Mouse (Mus musculus) MEL (cell line): ENCODE measurements around the gene Smg5. TPM values are rescaled to one million over a fixed set of nuclear protein-coding genes. Genes with fewer than 3 reads are reported as not detected.
"Not testable (repeated sequence)": the region's sequence is repeated elsewhere in the genome, so short reads cannot be mapped to it uniquely, and the experiment has no call there.

Source experiments
- DNase-seq: peaks from one replicate; pipeline ENCODE4 v3.0.0; 2011; ENCODE audit warnings: low read depth, low spot score
- H3K27ac ChIP-seq: 2 replicates; pipeline ENCODE4 v1.5.1; 2012; ENCODE audit warnings: low read depth, mild to moderate bottlenecking, control low read depth, low read length, moderate library complexity; ENCODE audit not compliant: control insufficient read depth
- H3K27me3 ChIP-seq, 2 experiments: fragments of 150-350 bp in 1 of 2; sonication (generic) in 1 of 2; 2 replicates each; pipeline ENCODE4 v1.6.1; 2012; ENCODE audit warnings: low read length in 2 of 2, mild to moderate bottlenecking in 2 of 2, improper control_type of control experiment in 1 of 2, moderate library complexity in 1 of 2; ENCODE audit not compliant: insufficient read depth in 2 of 2, control insufficient read depth in 1 of 2
- H3K36me3 ChIP-seq, 2 experiments: 2 replicates each; pipeline ENCODE4 v1.6.1; 2012 to 2014; ENCODE audit warnings: low read length in 2 of 2, improper control_type of control experiment in 1 of 2, inconsistent platforms in 1 of 2, mild to moderate bottlenecking in 1 of 2; ENCODE audit not compliant: insufficient read depth in 2 of 2, control insufficient read depth in 1 of 2
- H3K4me1 ChIP-seq, 2 experiments: fragments of 150-350 bp in 1 of 2; sonication (generic) in 1 of 2; 2 replicates each; pipeline ENCODE4 v1.6.1; 2012; ENCODE audit warnings: low read length in 2 of 2, improper control_type of control experiment in 1 of 2, mild to moderate bottlenecking in 1 of 2; ENCODE audit not compliant: insufficient read depth in 2 of 2, control insufficient read depth in 1 of 2
- H3K4me3 ChIP-seq, 2 experiments: fragments of 150-350 bp in 1 of 2; sonication (generic) in 1 of 2; 2 replicates each; pipeline ENCODE4 v1.5.1; 2012; ENCODE audit warnings: low read depth in 2 of 2, low read length in 2 of 2, mild to moderate bottlenecking in 2 of 2, moderate library complexity in 2 of 2, control low read depth in 1 of 2, improper control_type of control experiment in 1 of 2; ENCODE audit not compliant: control insufficient read depth in 1 of 2, insufficient read depth in 1 of 2
- H3K79me2 ChIP-seq: 2 replicates; pipeline ENCODE4 v1.6.1; 2012; ENCODE audit warnings: mild to moderate bottlenecking, low read length, moderate library complexity; ENCODE audit not compliant: control insufficient read depth, poor library complexity, insufficient read depth
- H3K9ac ChIP-seq: 2 replicates; pipeline ENCODE4 v1.6.1; 2012; ENCODE audit warnings: low read depth, mild to moderate bottlenecking, control low read depth, low read length, moderate library complexity; ENCODE audit not compliant: control insufficient read depth, poor library complexity, severe bottlenecking
- H3K9me3 ChIP-seq: fragments of 150-350 bp; sonication (generic); replicated peaks from 2 replicates; pipeline ENCODE4 v1.6.1; 2012; ENCODE audit warnings: mild to moderate bottlenecking, low read length, improper control_type of control experiment, moderate library complexity; ENCODE audit not compliant: insufficient read depth
- MEF2A ChIP-seq: IDR thresholded peaks from 2 replicates; pipeline ENCODE4 v1.6.1; 2014; ENCODE audit warnings: low read depth, mild to moderate bottlenecking, inconsistent platforms, low read length, improper control_type of control experiment; ENCODE audit not compliant: poor library complexity, insufficient replicate concordance, severe bottlenecking; ENCODE audit errors: extremely low read depth
- NRF1 ChIP-seq: IDR thresholded peaks from 2 replicates; pipeline ENCODE4 v1.6.1; 2014; ENCODE audit warnings: low read depth, mild to moderate bottlenecking, inconsistent platforms, low read length, improper control_type of control experiment, moderate library complexity; ENCODE audit not compliant: poor library complexity, insufficient read depth, severe bottlenecking
- SIN3A ChIP-seq: IDR thresholded peaks from 2 replicates; pipeline ENCODE4 v1.6.1; 2012; ENCODE audit warnings: low read length, improper control_type of control experiment, inconsistent platforms
- TAL1 ChIP-seq: IDR thresholded peaks from 2 replicates; pipeline ENCODE4 v1.6.1; 2012; ENCODE audit warnings: mild to moderate bottlenecking, inconsistent platforms, low read length, moderate library complexity, mixed read lengths
- ZMIZ1 ChIP-seq: IDR thresholded peaks from 2 replicates; pipeline ENCODE4 v1.6.1; 2012; ENCODE audit warnings: low read depth, mild to moderate bottlenecking, inconsistent platforms, low read length, improper control_type of control experiment, moderate library complexity
- polyA plus RNA-seq, 2 experiments: library from polyadenylated mRNA; stranded (reverse) in 1 of 2; unstranded in 1 of 2; fragments of >175 nt in 1 of 2; fragments of >200 nt in 1 of 2; gene quantifications; 2 replicates each; pipeline versions ENCODE4 v1.2.1 to v1.2.4; 2012; ENCODE audit warnings: low replicate concordance in 2 of 2, low read depth in 1 of 2; ENCODE audit not compliant: insufficient read length in 2 of 2, insufficient read depth in 1 of 2, missing spikeins in 1 of 2
- total RNA-seq: library from RNA; depleted of rRNA; stranded (reverse); fragments of 300-350 nt; gene quantifications from 2 replicates; pipeline ENCODE4 v1.2.3, GENCODE M21; 2012

Gene Smg5
- total and polyA plus RNA-seq, 3 experiments, result 97.9 to 148 (median 123) TPM

DNA sequence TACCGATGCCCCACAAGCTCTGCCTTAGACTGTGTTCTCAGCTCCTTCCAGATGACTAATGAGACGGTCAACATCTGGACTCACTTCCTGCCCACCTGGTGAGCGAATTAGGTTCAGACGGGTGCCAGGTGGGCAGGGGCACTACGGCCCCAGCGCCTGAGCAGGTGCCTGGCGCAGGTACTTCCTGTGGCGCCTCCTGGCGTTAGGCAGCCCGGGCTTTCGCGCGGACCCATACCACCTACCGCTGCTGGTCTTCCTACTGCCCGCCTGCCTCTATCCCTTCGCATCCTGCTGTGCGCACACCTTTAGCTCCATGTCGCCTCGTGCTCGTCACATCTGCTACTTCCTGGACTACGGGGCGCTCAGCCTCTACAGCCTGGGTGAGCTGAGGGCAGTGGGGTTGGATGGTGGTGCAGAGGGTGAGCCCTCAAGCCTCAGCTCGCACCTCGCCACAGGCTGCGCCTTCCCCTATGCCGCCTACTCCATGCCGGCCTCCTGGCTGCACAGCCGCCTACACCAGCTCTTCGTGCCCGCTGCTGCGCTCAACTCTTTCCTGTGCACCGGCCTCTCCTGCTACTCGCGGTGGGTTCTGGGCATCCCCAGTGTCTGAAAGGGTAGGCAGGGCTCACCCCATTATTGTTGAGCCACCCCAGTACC lies 29.8 kb downstream of the Smg5 start:
- no peaks in the 10 kb centered on the region for H3K36me3 ChIP-seq
- H3K4me1 ChIP-seq, result no peaks in the 10 kb centered on the region
- H3K4me3 ChIP-seq, result no peak overlapping the region
- no peak for DNase-seq
- H3K79me2 ChIP-seq, result no peaks in the 10 kb centered on the region
- no peaks in the 10 kb centered on the region for H3K27me3 ChIP-seq
- H3K9ac ChIP-seq, result no peak overlapping the region
- H3K9me3 ChIP-seq, result no peaks in the 10 kb centered on the region
- H3K27ac ChIP-seq, result no peak overlapping the region
- no peak for TF ChIP-seq MEF2A
- no peak for TF ChIP-seq ZMIZ1
- no peak for TF ChIP-seq NRF1
- TF ChIP-seq TAL1, result no peak
- no peak for TF ChIP-seq SIN3A

DNA sequence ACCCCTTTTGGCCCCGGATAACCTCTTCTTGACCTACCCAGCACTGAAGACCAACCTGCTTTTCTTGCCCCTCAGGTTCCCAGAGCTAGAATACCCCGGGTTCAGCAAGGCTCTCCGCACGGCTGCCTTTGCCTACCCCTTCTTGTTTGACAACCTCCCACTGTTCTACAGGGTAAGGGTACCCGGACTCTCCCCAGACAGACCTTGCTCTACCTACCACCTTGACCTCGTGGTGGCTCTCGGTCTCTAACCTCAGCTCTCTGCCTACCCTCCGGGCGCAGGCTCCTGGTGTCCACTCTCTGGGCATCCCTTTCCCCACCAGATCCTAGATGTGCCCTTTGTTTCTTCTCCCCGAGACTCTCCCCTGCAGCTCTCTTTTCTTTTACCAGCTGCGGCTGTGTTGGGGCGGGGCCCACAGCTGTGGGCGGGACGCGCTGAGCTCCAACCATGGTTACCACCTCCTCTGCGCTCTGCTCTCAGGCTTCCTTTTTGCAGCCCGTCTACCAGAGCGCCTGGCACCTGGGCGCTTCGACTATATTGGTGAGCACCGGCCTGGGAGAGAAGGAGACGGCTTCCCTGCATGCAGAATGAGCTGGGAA lies 30.9 kb downstream of the Smg5 start:
- DNase-seq, H3K27ac ChIP-seq, H3K27me3 ChIP-seq, H3K4me1 ChIP-seq, H3K79me2 ChIP-seq, H3K9ac ChIP-seq, H3K9me3 ChIP-seq, H3K36me3 ChIP-seq, H3K4me3 ChIP-seq: not testable (repeated sequence)

DNA sequence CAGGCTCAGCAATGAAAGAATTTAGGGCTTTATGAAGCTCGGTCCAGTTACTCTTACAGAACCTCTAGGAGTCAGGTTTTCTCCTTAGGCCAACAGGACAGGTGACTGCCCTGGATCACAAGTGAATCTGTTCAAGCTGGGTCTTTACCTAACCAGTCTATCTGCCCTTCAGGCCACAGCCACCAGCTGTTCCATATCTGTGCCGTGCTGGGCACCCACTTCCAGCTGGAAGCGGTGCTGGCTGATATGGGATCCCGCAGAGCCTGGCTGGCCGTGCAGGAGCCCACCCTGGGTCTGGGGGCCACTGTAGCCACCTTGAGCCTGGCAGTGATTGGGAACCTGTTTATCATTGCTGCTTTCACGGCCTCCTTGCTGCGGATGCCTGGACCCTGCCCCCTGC lies 31.5 kb downstream of the Smg5 start:
- H3K36me3 ChIP-seq, H3K9ac ChIP-seq, DNase-seq, H3K9me3 ChIP-seq, H3K79me2 ChIP-seq, H3K27ac ChIP-seq, H3K4me1 ChIP-seq, H3K27me3 ChIP-seq, H3K4me3 ChIP-seq: not testable (repeated sequence)

DNA sequence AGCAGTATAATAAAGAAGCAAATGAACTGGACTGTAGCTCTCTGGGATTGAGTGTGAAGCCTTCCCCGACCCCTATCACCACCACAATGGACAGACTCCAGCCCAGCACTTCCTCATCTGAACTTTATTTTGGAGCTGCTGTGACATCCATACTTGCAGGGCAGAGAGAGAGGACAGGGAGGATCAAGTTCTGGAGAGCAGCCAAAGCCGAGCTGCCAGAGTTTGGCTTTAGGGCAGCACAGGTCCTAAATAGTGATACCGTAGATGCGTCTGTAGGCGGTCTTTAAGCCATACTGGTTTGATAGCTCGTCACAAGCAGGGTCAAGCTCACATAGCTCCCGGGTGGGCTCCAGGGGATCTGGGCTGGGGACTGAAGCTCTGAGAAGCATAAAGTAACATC lies 32.5 kb downstream of the Smg5 start:
- H3K4me3 ChIP-seq, H3K4me1 ChIP-seq, H3K79me2 ChIP-seq, H3K9me3 ChIP-seq, H3K27me3 ChIP-seq, H3K9ac ChIP-seq, DNase-seq, H3K27ac ChIP-seq, H3K36me3 ChIP-seq: not testable (repeated sequence)

DNA sequence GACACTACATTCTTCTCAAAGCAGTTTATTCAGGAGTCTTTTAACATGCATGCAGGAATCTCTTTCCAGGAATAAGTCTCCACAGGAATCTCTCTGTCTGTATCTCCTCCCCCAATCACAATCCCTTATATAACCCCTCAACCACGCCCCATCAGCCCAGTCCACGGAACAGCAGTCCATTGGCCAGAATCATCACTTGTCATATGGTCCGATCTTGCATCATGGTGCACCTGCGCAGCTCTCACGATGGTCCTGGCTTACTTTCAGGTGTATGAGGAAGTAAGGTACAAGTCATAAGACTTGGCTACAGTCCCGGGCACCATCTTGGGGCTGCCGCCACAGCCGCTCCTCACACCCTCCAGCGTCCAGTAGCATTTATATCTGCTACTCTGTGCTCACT lies 36.6 kb downstream of the Smg5 start, which contains the start of gene Bglap3:
Gene Bglap3 (minus strand): TSS at position 101 of the 400 bp plus-strand sequence.
- H3K9me3 ChIP-seq, H3K27me3 ChIP-seq, H3K9ac ChIP-seq, H3K4me1 ChIP-seq, H3K27ac ChIP-seq, H3K79me2 ChIP-seq, H3K36me3 ChIP-seq, DNase-seq, H3K4me3 ChIP-seq: not testable (repeated sequence)
